Mouse (Mus musculus): ENCODE data around the gene Rap1gap.

GRCm38 (mm10) chr4:137680721-137681120 is 16.2 kb downstream of the Rap1gap start:
- no peak for TF ChIP-seq POLR2A (IDR thresholded peaks at IDR 0.05; ENCODE audit: borderline replicate concordance, insufficient read depth, low read length)
- no peak for TF ChIP-seq CTCF (IDR thresholded peaks at IDR 0.05; ENCODE audit: borderline replicate concordance, insufficient read depth, low read depth, low read length)

Measured in cerebellum, adult 2 months (tissue).